In genomic region chr16:7052408-7052807, GRCm38 (mm10) we compare ENCODE assay signal across 17 mouse cellular contexts.
DNase-seq lines count a peak whose midpoint lies in the region; ATAC-seq and TF ChIP-seq lines count a peak whose summit lies in the region.
"Had no signal": no experiment of that assay in that cellular context is flagged by ENCODE, and none has a peak within 500 bp of the region (broad histone marks: within the 10 kb centered on the region; RNA-seq: fewer than 3 reads in every experiment).

No protein-coding gene starts in this region.

- no peak overlapping the region for H3K4me3 ChIP-seq in left cerebral cortex, adult 2 months
- H3K4me3 ChIP-seq in hindbrain, embryonic 11.5 days (ENCODE audit: low read depth, low read length): no peak overlapping the region
- H3K4me3 ChIP-seq in midbrain, embryonic 13.5 days (replicated peaks): 0 out of 2 replicates have a peak overlapping the region, but pooled peaks have one; percentile 5
- H3K4me3 ChIP-seq: erythroblast, embryonic 14.5 days; heart, adult 2 months; lung, embryonic 15.5 days had no signal

- no peak for TF ChIP-seq CTCF in left cerebral cortex, adult 2 months (IDR thresholded peaks at IDR 0.05)

- H3K36me3 ChIP-seq in hindbrain, embryonic 11.5 days (ENCODE audit: control insufficient read depth, insufficient read depth, low read length): no peaks in the 10 kb centered on the region
- H3K36me3 ChIP-seq in midbrain, embryonic 13.5 days: no peaks in the 10 kb centered on the region
- H3K36me3 ChIP-seq: G1E; lung, embryonic 15.5 days had no signal

- intact Hi-C loops in left cerebral cortex, adult 2 months (cut with DNase I): loop anchor here (5.0 to 10.0 kb wide), 2 partner anchors 222 to 565 kb away; no protein-coding TSS in a partner anchor
- intact Hi-C loops in left cerebral cortex, postnatal 36 days (cut with DNase I): loop anchor here (10.0 kb wide), 1 partner anchor 222 kb away; no protein-coding TSS in a partner anchor
- intact Hi-C loops in heart, postnatal 10 days (cut with DNase I): loop anchor here (5.0 kb wide), 2 partner anchors 50 to 100 kb away; no protein-coding TSS in a partner anchor

- no peaks in the 10 kb centered on the region for H3K9me3 ChIP-seq in hindbrain, embryonic 11.5 days (ENCODE audit: control insufficient read depth, low read length)
- no peaks in the 10 kb centered on the region for H3K9me3 ChIP-seq in midbrain, embryonic 13.5 days
- H3K9me3 ChIP-seq: lung, embryonic 15.5 days had no signal

- DNase-seq in left cerebral cortex, adult 2 months (ENCODE audit: extremely low spot score in 1 of 2, low spot score in 2 of 2): no peak
- no peak for DNase-seq in left cerebral cortex, postnatal 36 days (ENCODE audit: low spot score in 2 of 2)
- DNase-seq in hindbrain, embryonic 11.5 days (ENCODE audit: low spot score): peak; percentile 47
- DNase-seq in retina, postnatal 1 day: peak; percentile 81
- DNase-seq in cerebellum, postnatal 36 days: no peak
- DNase-seq in heart, postnatal 10 days: no peak
- DNase-seq: cerebellum, adult 11-12 months; embryo, embryonic 11 days; heart, adult 2 months; heart, postnatal 36 days; kidney, adult 2 months had no signal

- peak overlapping the region; percentile 32; the same call in 1 of the 2 replicates for H3K27ac ChIP-seq in left cerebral cortex, adult 2 months
- 0 out of 2 replicates have a peak overlapping the region, but pooled peaks have one; percentile 13 for H3K27ac ChIP-seq in hindbrain, embryonic 11.5 days (ENCODE audit: low read depth, low read length)
- peak overlapping the region; percentile 44; the same call in 1 of the 2 replicates for H3K27ac ChIP-seq in midbrain, embryonic 13.5 days
- H3K27ac ChIP-seq: heart, adult 2 months; lung, embryonic 15.5 days had no signal

- H3K27me3 ChIP-seq in hindbrain, embryonic 11.5 days (ENCODE audit: control insufficient read depth, insufficient read depth, low read length): no peaks in the 10 kb centered on the region
- H3K27me3 ChIP-seq in midbrain, embryonic 13.5 days: peaks cover 2% of the 10 kb centered on the region
- H3K27me3 ChIP-seq: lung, embryonic 15.5 days had no signal

- no peak overlapping the region for H3K4me2 ChIP-seq in hindbrain, embryonic 11.5 days (replicated peaks; ENCODE audit: low read depth, low read length)
- peak overlapping the region; percentile 29 for H3K4me2 ChIP-seq in midbrain, embryonic 13.5 days (replicated peaks)
- H3K4me2 ChIP-seq: liver, embryonic 11.5 days; lung, embryonic 15.5 days had no signal

- WGBS in hindbrain, embryonic 11.5 days: 23% methylated on average over 9 of the region's 9 CpGs
- WGBS in midbrain, embryonic 13.5 days: under 1% methylated on average over 9 of the region's 9 CpGs

- H3K9ac ChIP-seq in hindbrain, embryonic 11.5 days (ENCODE audit: low read depth, low read length): no peak overlapping the region
- H3K9ac ChIP-seq in midbrain, embryonic 13.5 days (replicated peaks): peak overlapping the region; percentile 34; the same call in 1 of the 2 replicates
- H3K9ac ChIP-seq: lung, embryonic 15.5 days had no signal

- peaks cover 3% of the 10 kb centered on the region for H3K4me1 ChIP-seq in hindbrain, embryonic 11.5 days (replicated peaks; ENCODE audit: control insufficient read depth, insufficient read depth, low read length)
- peaks cover 49% of the 10 kb centered on the region for H3K4me1 ChIP-seq in midbrain, embryonic 13.5 days (replicated peaks)

- peak; percentile 55; the same call in 1 of the 2 replicates for ATAC-seq in hindbrain, embryonic 11.5 days (ENCODE audit: low FRiP score)
- peak; percentile 71 for ATAC-seq in midbrain, embryonic 13.5 days
- ATAC-seq in cerebellum, adult (ENCODE audit: insufficient number of reproducible peaks, low FRiP score, low TSS enrichment): no peak

Comparison
In these comparisons a context has a peak if more than half of its experiments do, and no peak if none do; other contexts are left out.
1. DNase-seq: peak in hindbrain, embryonic 11.5 days (single experiment) and retina, postnatal 1 day (single experiment); none in left cerebral cortex, adult 2 months (0 of 2), left cerebral cortex, postnatal 36 days (0 of 2), cerebellum, postnatal 36 days (0 of 2) and heart, postnatal 10 days (0 of 2).
2. Peak in every context shown above with its lines, with median percentiles within 50 percentile points of each other: H3K27ac ChIP-seq.